ENCODE assay signal across 15 mouse cellular contexts in genomic region chr2:44696441-44696840, GRCm38 (mm10).
A peak's percentile ranks its signal among the peaks of the same experiment; 100 is the strongest.
DNase-seq lines count a peak whose midpoint lies in the region; ATAC-seq and TF ChIP-seq lines count a peak whose summit lies in the region.
"Had no signal": no experiment of that assay in that cellular context is flagged by ENCODE, and none has a peak within 500 bp of the region (broad histone marks: within the 10 kb centered on the region; RNA-seq: fewer than 3 reads in every experiment).

No protein-coding gene starts in this region.

- intact Hi-C loops in left cerebral cortex, postnatal 25 days (cut with DNase I), result no loop called here
- intact Hi-C loops in left cerebral cortex, adult 2 months (cut with DNase I), result no loop called here

- no peak overlapping the region for H3K27ac ChIP-seq in embryonic facial prominence, embryonic 14.5 days (replicated peaks; ENCODE audit: low read depth, low read length)
- H3K27ac ChIP-seq in embryonic facial prominence, embryonic 10.5 days (replicated peaks), result no peak overlapping the region
- H3K27ac ChIP-seq in left cerebral cortex, adult 2 months, result no peak overlapping the region
- no peak overlapping the region for H3K27ac ChIP-seq in kidney, embryonic 14.5 days (ENCODE audit: low read depth, low read length)
- H3K27ac ChIP-seq: embryonic facial prominence, embryonic 12.5 days; heart, embryonic 15.5 days had no signal

- no peaks in the 10 kb centered on the region for H3K36me3 ChIP-seq in embryonic facial prominence, embryonic 14.5 days (ENCODE audit: control insufficient read depth, insufficient read depth, low read length)
- H3K36me3 ChIP-seq in embryonic facial prominence, embryonic 10.5 days (replicated peaks), result no peaks in the 10 kb centered on the region
- no peaks in the 10 kb centered on the region for H3K36me3 ChIP-seq in kidney, embryonic 14.5 days (ENCODE audit: control insufficient read depth, insufficient read depth, low read length)
- H3K36me3 ChIP-seq: embryonic facial prominence, embryonic 12.5 days; heart, embryonic 15.5 days had no signal

- H3K9ac ChIP-seq in embryonic facial prominence, embryonic 14.5 days (ENCODE audit: low read depth, low read length), result no peak overlapping the region
- no peak overlapping the region for H3K9ac ChIP-seq in kidney, embryonic 14.5 days (ENCODE audit: low read depth, low read length)
- H3K9ac ChIP-seq: embryonic facial prominence, embryonic 12.5 days; heart, embryonic 15.5 days; liver, postnatal 0 days had no signal

- 0 out of 2 replicates have a peak, but pooled peaks cover 3% of the 10 kb centered on the region for H3K4me1 ChIP-seq in embryonic facial prominence, embryonic 14.5 days (ENCODE audit: control insufficient read depth, insufficient read depth, low read length)
- H3K4me1 ChIP-seq in embryonic facial prominence, embryonic 10.5 days, result no peaks in the 10 kb centered on the region
- H3K4me1 ChIP-seq in kidney, embryonic 14.5 days (ENCODE audit: control insufficient read depth, insufficient read depth, low read length), result no peaks in the 10 kb centered on the region
- H3K4me1 ChIP-seq: heart, embryonic 15.5 days had no signal

- no peak overlapping the region for H3K4me2 ChIP-seq in embryonic facial prominence, embryonic 14.5 days (ENCODE audit: low read depth, low read length)
- no peak overlapping the region for H3K4me2 ChIP-seq in kidney, embryonic 14.5 days (replicated peaks; ENCODE audit: low read depth, low read length)
- H3K4me2 ChIP-seq: embryonic facial prominence, embryonic 12.5 days; heart, embryonic 15.5 days had no signal

- peak; percentile 4 for DNase-seq in embryonic facial prominence, embryonic 14.5 days (ENCODE audit: low spot score)
- no peak for DNase-seq in embryonic facial prominence, embryonic 10.5 days (ENCODE audit: low spot score)
- DNase-seq in left cerebral cortex, postnatal 25 days (ENCODE audit: low spot score in 2 of 2), result peak; percentile 17 to 68
- no peak for DNase-seq in left cerebral cortex, adult 2 months (ENCODE audit: extremely low spot score in 1 of 2, low spot score in 2 of 2)
- peak; percentile 90 for DNase-seq in brain, embryonic 14.5 days (ENCODE audit: low read depth)
- DNase-seq in layer of hippocampus, adult 9-11 months, result peak; percentile 56
- DNase-seq in testis, postnatal 10 days (ENCODE audit: low spot score), result no peak
- DNase-seq: cerebellum, postnatal 36 days; kidney, adult 8-10 months; liver, postnatal 0 days; lung, postnatal 4 days had no signal

- no peak overlapping the region for H3K4me3 ChIP-seq in embryonic facial prominence, embryonic 14.5 days (ENCODE audit: low read depth, low read length)
- H3K4me3 ChIP-seq in embryonic facial prominence, embryonic 10.5 days, result no peak overlapping the region
- H3K4me3 ChIP-seq in left cerebral cortex, adult 2 months, result no peak overlapping the region
- H3K4me3 ChIP-seq in kidney, embryonic 14.5 days (ENCODE audit: low read length), result no peak overlapping the region
- H3K4me3 ChIP-seq: embryonic facial prominence, embryonic 12.5 days; heart, embryonic 15.5 days had no signal

- TF ChIP-seq CTCF in left cerebral cortex, adult 2 months (IDR thresholded peaks at IDR 0.05), result no peak
- TF ChIP-seq CTCF in brain, embryonic 14.5 days (IDR thresholded peaks at IDR 0.05; ENCODE audit: borderline replicate concordance, extremely low read depth, insufficient read depth, insufficient read length), result no peak

- no peak for TF ChIP-seq POLR2A in brain, embryonic 14.5 days (IDR thresholded peaks at IDR 0.05; ENCODE audit: borderline replicate concordance, extremely low read depth, insufficient read depth, insufficient read length, poor library complexity, severe bottlenecking)

- 59% methylated on average over 3 of the region's 3 CpGs for WGBS in embryonic facial prominence, embryonic 14.5 days
- WGBS in embryonic facial prominence, embryonic 10.5 days, result 60% methylated on average over 3 of the region's 3 CpGs
- 89% methylated on average over 3 of the region's 3 CpGs for WGBS in kidney, embryonic 14.5 days

- ATAC-seq in embryonic facial prominence, embryonic 14.5 days (ENCODE audit: low read depth), result no peak
- ATAC-seq in kidney, embryonic 14.5 days (ENCODE audit: low FRiP score, low TSS enrichment), result no peak
- ATAC-seq: liver, postnatal 0 days; midbrain, embryonic 16.5 days had no signal

- H3K9me3 ChIP-seq in embryonic facial prominence, embryonic 14.5 days (ENCODE audit: control insufficient read depth, low read length), result no peaks in the 10 kb centered on the region
- no peaks in the 10 kb centered on the region for H3K9me3 ChIP-seq in embryonic facial prominence, embryonic 10.5 days
- H3K9me3 ChIP-seq in kidney, embryonic 14.5 days (ENCODE audit: control insufficient read depth, low read length), result no peaks in the 10 kb centered on the region
- H3K9me3 ChIP-seq: embryonic facial prominence, embryonic 12.5 days; heart, embryonic 15.5 days had no signal

- H3K27me3 ChIP-seq in embryonic facial prominence, embryonic 14.5 days (replicated peaks; ENCODE audit: control insufficient read depth, insufficient read depth, low read length), result no peaks in the 10 kb centered on the region
- H3K27me3 ChIP-seq in embryonic facial prominence, embryonic 10.5 days (replicated peaks; ENCODE audit: low read depth, poor library complexity, severe bottlenecking), result no peaks in the 10 kb centered on the region
- no peaks in the 10 kb centered on the region for H3K27me3 ChIP-seq in kidney, embryonic 14.5 days (ENCODE audit: control insufficient read depth, insufficient read depth, low read length)
- H3K27me3 ChIP-seq: embryonic facial prominence, embryonic 12.5 days; heart, embryonic 15.5 days had no signal

Comparison
In these comparisons a context has a peak if more than half of its experiments do, and no peak if none do; other contexts are left out.
1. DNase-seq: peak in embryonic facial prominence, embryonic 14.5 days (single experiment), left cerebral cortex, postnatal 25 days (2 of 2), brain, embryonic 14.5 days (single experiment) and layer of hippocampus, adult 9-11 months (single experiment); none in embryonic facial prominence, embryonic 10.5 days (single experiment), left cerebral cortex, adult 2 months (0 of 2) and testis, postnatal 10 days (single experiment).